Mouse (Mus musculus) forebrain, embryonic 11.5 days (tissue): Measurements from ENCODE around the gene Mogs. TPM values are rescaled to one million over a fixed set of nuclear protein-coding genes. Genes with fewer than 3 reads are reported as not detected.
A peak's percentile ranks its signal among the peaks of the same experiment; 100 is the strongest.

Source experiments
- ATAC-seq: fragments of 200-750 bp; cut with Nextera tagmentation; replicated peaks from 2 replicates; pipeline ENCODE4 v1.8.0; 2017; ENCODE audit warnings: moderate TSS enrichment; ENCODE audit not compliant: low FRiP score
- DNase-seq: peaks from one replicate; pipeline ENCODE4 v3.0.0-alpha.2; 2017; ENCODE audit warnings: low spot score
- H3K27ac ChIP-seq: fragments of 300-500 bp; sonication (generic); 2 replicates; pipeline ENCODE4 v1.5.1; 2014; ENCODE audit warnings: low read depth, low read length
- H3K27me3 ChIP-seq: fragments of 300-500 bp; sonication (generic); 2 replicates; pipeline ENCODE4 v1.6.1; 2014; ENCODE audit warnings: mild to moderate bottlenecking, low read length, mixed read lengths; ENCODE audit not compliant: control insufficient read depth, insufficient read depth
- H3K36me3 ChIP-seq: fragments of 300-500 bp; sonication (generic); 2 replicates; pipeline ENCODE4 v1.6.1; 2014; ENCODE audit warnings: mild to moderate bottlenecking, low read length, moderate library complexity, mixed read lengths; ENCODE audit not compliant: control insufficient read depth, insufficient read depth
- H3K4me1 ChIP-seq: fragments of 300-500 bp; sonication (generic); replicated peaks from 2 replicates; pipeline ENCODE4 v1.6.1; 2014; ENCODE audit warnings: low read length, mixed read lengths; ENCODE audit not compliant: control insufficient read depth, insufficient read depth
- H3K4me2 ChIP-seq: fragments of 300-500 bp; sonication (generic); 2 replicates; pipeline ENCODE4 v1.6.1; 2014; ENCODE audit warnings: low read depth, mild to moderate bottlenecking, low read length, moderate library complexity, mixed read lengths; ENCODE audit not compliant: severe bottlenecking
- H3K4me3 ChIP-seq: fragments of 300-500 bp; sonication (generic); 2 replicates; pipeline ENCODE4 v1.5.1; 2014; ENCODE audit warnings: low read depth, low read length
- H3K9ac ChIP-seq: fragments of 300-500 bp; sonication (generic); 2 replicates; pipeline ENCODE4 v1.6.1; 2014; ENCODE audit warnings: low read length
- H3K9me3 ChIP-seq: fragments of 300-500 bp; sonication (generic); 2 replicates; pipeline ENCODE4 v1.6.1; 2016; ENCODE audit warnings: low read length, mixed read lengths; ENCODE audit not compliant: control insufficient read depth
- WGBS: fragments of 180-500 bp; shearing (Covaris S2); extraction: QIAGEN DNeasy Blood & Tissue Kit; methylation state at CpG from one replicate; pipeline ENCODE4 v1.1.7; 2014; 5-methylcytosine and 5-hydroxymethylcytosine counted together
- polyA plus RNA-seq: library from polyadenylated mRNA; unstranded; fragments of >200 nt; fragmentation: Nextera tagmentation; extraction: Ambion mirVana; gene quantifications from 2 replicates; pipeline ENCODE4 v1.2.1, GENCODE M21; 2014

Mogs gene
- polyA plus RNA-seq, 1 experiment from 2014 or later = 37.1 TPM

GRCm38 (mm10) chr6:83070311-83071219, 44.7 kb upstream of the Mogs start:
- WGBS = under 1% methylated on average over 58 of the region's 58 CpGs
- peaks cover 89% of the 10 kb centered on the region for H3K27me3 ChIP-seq
- peak overlapping the region; percentile 24 for H3K4me2 ChIP-seq
- H3K27ac ChIP-seq = no peak overlapping the region
- H3K4me1 ChIP-seq = peaks cover 14% of the 10 kb centered on the region; the same call in 1 of the 2 replicates
- H3K9ac ChIP-seq = no peak overlapping the region
- ATAC-seq = peak; percentile 42; the same call in 1 of the 2 replicates
- H3K4me3 ChIP-seq = peak overlapping the region; percentile 6; the same call in 1 of the 2 replicates
- peak; percentile 77 for DNase-seq
- no peaks in the 10 kb centered on the region for H3K36me3 ChIP-seq
- H3K9me3 ChIP-seq = no peaks in the 10 kb centered on the region

GRCm38 (mm10) chr6:83071220-83071619, 44.1 kb upstream of the Mogs start:
- H3K27me3 ChIP-seq = peaks cover 88% of the 10 kb centered on the region
- H3K4me3 ChIP-seq = no peak overlapping the region
- H3K27ac ChIP-seq = no peak overlapping the region
- H3K9me3 ChIP-seq = no peaks in the 10 kb centered on the region
- 2% methylated on average over 23 of the region's 24 CpGs for WGBS
- H3K9ac ChIP-seq = no peak overlapping the region
- H3K36me3 ChIP-seq = no peaks in the 10 kb centered on the region
- peaks cover 14% of the 10 kb centered on the region; the same call in 1 of the 2 replicates for H3K4me1 ChIP-seq
- 0 out of 2 replicates have a peak, but pooled peaks have one; percentile 22 for ATAC-seq
- no peak overlapping the region for H3K4me2 ChIP-seq
- no peak for DNase-seq

GRCm38 (mm10) chr6:83074979-83075378, 40.3 kb upstream of the Mogs start:
- no peak overlapping the region for H3K27ac ChIP-seq
- WGBS = 15% methylated on average over 2 of the region's 2 CpGs

GRCm38 (mm10) chr6:83077630-83078323, 37.5 kb upstream of the Mogs start, which contains the start of gene Pcgf1:
Pcgf1 (plus strand) TSS chr6:83077869.
- ATAC-seq (peak; percentile 84), DNase-seq (no peak)
- Histone ChIP-seq H3K4me3 (peak within 1 kb of the TSS; percentile 71), H3K36me3 (peaks cover 3% of the 10 kb centered on the region; the same call in 1 of the 2 replicates), H3K27ac (peak within 1 kb of the TSS; percentile 77), H3K9me3 (no peaks in the 10 kb centered on the region), H3K4me2 (peak within 1 kb of the TSS; percentile 99), H3K27me3 (peaks cover 31% of the 10 kb centered on the region), H3K9ac (peak within 1 kb of the TSS; percentile 78), H3K4me1 (peaks cover 5% of the 10 kb centered on the region; the same call in 1 of the 2 replicates)
- WGBS = under 1% methylated on average over 52 of the region's 54 CpGs

More at GRCm38 (mm10) chr6:83074979-83075378, 40.3 kb upstream of the Mogs start:
- DNase-seq (peak; percentile 48), ATAC-seq (no peak)
- Histone ChIP-seq H3K4me2 (no peak overlapping the region), H3K36me3 (no peaks in the 10 kb centered on the region), H3K9ac (no peak overlapping the region), H3K4me3 (no peak overlapping the region), H3K9me3 (no peaks in the 10 kb centered on the region), H3K27me3 (peaks cover 56% of the 10 kb centered on the region), H3K4me1 (peaks cover 10% of the 10 kb centered on the region; the same call in 1 of the 2 replicates)

GRCm38 (mm10) chr6:83078324-83078858, 36.9 kb upstream of the Mogs start:
- ATAC-seq (peak; percentile 93), DNase-seq (peak; percentile 99)
- peak overlapping the region; percentile 78 for H3K9ac ChIP-seq
- H3K4me3 ChIP-seq = peak overlapping the region; percentile 71
- H3K36me3 ChIP-seq = peaks cover 3% of the 10 kb centered on the region; the same call in 1 of the 2 replicates
- WGBS = under 1% methylated on average over 46 of the region's 46 CpGs
- peak overlapping the region; percentile 99 for H3K4me2 ChIP-seq
- H3K9me3 ChIP-seq = no peaks in the 10 kb centered on the region
- H3K4me1 ChIP-seq = peaks cover 5% of the 10 kb centered on the region; the same call in 1 of the 2 replicates
- peaks cover 29% of the 10 kb centered on the region for H3K27me3 ChIP-seq
- peak overlapping the region; percentile 77 for H3K27ac ChIP-seq

- Histone ChIP-seq H3K9ac (no peak overlapping the region), H3K27ac (no peak overlapping the region), H3K27me3 (peaks cover 34% of the 10 kb centered on the region), H3K9me3 (no peaks in the 10 kb centered on the region), H3K4me1 (peaks cover 5% of the 10 kb centered on the region; the same call in 1 of the 2 replicates), H3K4me3 (no peak overlapping the region), H3K4me2 (no peak overlapping the region), H3K36me3 (peaks cover 3% of the 10 kb centered on the region; the same call in 1 of the 2 replicates)
- WGBS = 93% methylated on average over 5 of the region's 5 CpGs
- no peak for ATAC-seq
- no peak for DNase-seq
These were observed 35.1 kb upstream of the Mogs start for GRCm38 (mm10) chr6:83080210-83080609.

- no peak for DNase-seq
- ATAC-seq = no peak
- WGBS = 6% methylated on average over 5 of the region's 5 CpGs
- Histone ChIP-seq H3K4me1 (peaks cover 5% of the 10 kb centered on the region; the same call in 1 of the 2 replicates), H3K4me2 (no peak overlapping the region), H3K27ac (no peak overlapping the region), H3K27me3 (peaks cover 57% of the 10 kb centered on the region), H3K9me3 (no peaks in the 10 kb centered on the region), H3K36me3 (peaks cover 3% of the 10 kb centered on the region; the same call in 1 of the 2 replicates), H3K9ac (no peak overlapping the region), H3K4me3 (no peak overlapping the region)
These were observed 31.8 kb upstream of the Mogs start for GRCm38 (mm10) chr6:83083497-83083896.

- H3K36me3 ChIP-seq = peaks cover 3% of the 10 kb centered on the region; the same call in 1 of the 2 replicates
- H3K9me3 ChIP-seq = no peaks in the 10 kb centered on the region
- 7% methylated on average over 6 of the region's 6 CpGs for WGBS
- no peak overlapping the region for H3K9ac ChIP-seq
- H3K27ac ChIP-seq = no peak overlapping the region
- H3K4me2 ChIP-seq = no peak overlapping the region
- ATAC-seq (no peak), DNase-seq (no peak)
- H3K27me3 ChIP-seq = peaks cover 62% of the 10 kb centered on the region
- no peak overlapping the region for H3K4me3 ChIP-seq
- no peaks in the 10 kb centered on the region; the same call in 1 of the 2 replicates for H3K4me1 ChIP-seq
These were observed 30.8 kb upstream of the Mogs start for GRCm38 (mm10) chr6:83084477-83084876.
